Comparison of ENCODE assay signal across 8 mouse cellular contexts in the genomic region with DNA sequence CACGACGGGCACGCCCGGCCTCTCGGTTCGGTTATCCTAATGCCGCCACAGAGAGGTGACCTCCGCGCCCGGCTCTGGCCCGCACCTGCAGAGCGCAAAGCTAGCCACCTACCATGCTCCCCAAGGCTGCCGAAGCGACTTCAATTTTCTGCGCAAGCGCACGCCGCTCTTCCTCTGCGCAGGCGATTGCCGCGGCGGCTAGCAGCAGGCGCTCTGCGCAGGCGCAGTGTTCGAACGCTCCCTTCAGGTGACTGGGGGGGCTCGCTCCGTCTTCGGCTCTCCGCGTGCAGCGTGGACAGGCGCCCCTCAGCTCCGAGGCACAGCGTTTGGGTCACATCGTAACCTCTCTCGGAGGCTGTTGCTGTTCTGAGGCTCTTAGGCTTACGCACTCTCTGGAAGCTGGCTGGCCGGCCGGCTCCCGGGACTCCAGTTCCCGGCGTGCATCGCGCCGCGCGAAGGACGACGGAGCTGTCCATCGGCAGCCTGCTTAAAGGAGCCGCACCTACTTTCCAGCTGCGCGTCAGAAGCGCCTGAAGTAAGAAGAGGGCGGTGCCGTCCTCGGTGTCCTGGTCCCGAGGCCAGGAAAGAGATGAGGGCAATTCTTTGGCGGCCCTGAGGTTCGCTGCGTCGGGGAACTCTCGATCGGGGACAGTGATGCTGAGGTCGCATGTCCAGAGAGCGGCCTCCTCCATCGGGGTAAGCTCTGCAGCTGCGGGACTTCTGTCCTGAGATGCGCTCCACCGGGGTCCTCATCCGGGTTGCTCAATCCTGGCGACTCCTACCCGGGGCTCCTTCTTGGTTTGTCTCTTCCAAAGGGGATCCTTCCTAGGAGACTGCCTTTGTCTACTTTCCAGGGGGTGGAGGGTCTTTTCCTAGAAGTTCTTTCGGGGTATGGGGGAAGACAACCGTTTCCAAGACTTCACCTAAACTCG. TPM values are rescaled to one million over a fixed set of nuclear protein-coding genes. Genes with fewer than 3 reads are reported as not detected.
A peak's percentile ranks its signal among the peaks of the same experiment; 100 is the strongest.
DNase-seq lines count a peak whose midpoint lies in the region; ATAC-seq and TF ChIP-seq lines count a peak whose summit lies in the region.

A gene (minus strand): TSS at position 440 of the 932 bp plus-strand sequence.
A gene (plus strand): TSS at position 499 of the 932 bp plus-strand sequence.

- under 1% methylated on average over 79 of the region's 79 CpGs for WGBS in hindbrain, embryonic 13.5 days

- CTCF ChIA-PET in Patski (lab: Charles Lee) = interaction anchor here (1.3 kb wide), 1 partner anchor 10 kb away, joined by 4 read pairs; no protein-coding TSS in a partner anchor

- H3K4me3 ChIP-seq in hindbrain, embryonic 13.5 days = peak within 1 kb of the TSS; percentile 93

- in situ Hi-C loops in Patski (cut with MboI; ENCODE audit: low pct_unique_long_range_greater_than_20kb) = no loop called here

- peaks cover 18% of the 10 kb centered on the region for H3K36me3 ChIP-seq in hindbrain, embryonic 13.5 days

- peak within 1 kb of the TSS; percentile 87 for H3K27ac ChIP-seq in hindbrain, embryonic 13.5 days

- DNase-seq in Patski (ENCODE audit: low read depth, low spot score) = peak; percentile 88
- peak; percentile 97 to 98 for DNase-seq in cerebellum, postnatal 14 days
- DNase-seq in frontal cortex, postnatal 14 days (ENCODE audit: low spot score in 2 of 2) = peak; percentile 88 to 90
- peak; percentile 95 to 98 for DNase-seq in layer of hippocampus, postnatal 25 days (ENCODE audit: extremely low spot score in 1 of 2, low spot score in 1 of 2)
- DNase-seq in lung, postnatal 25 days (ENCODE audit: low spot score) = peak; percentile 94
- DNase-seq in retina, embryonic 14.5 days (ENCODE audit: low spot score) = peak; percentile 98
- peak; percentile 99 for DNase-seq in thymus, postnatal 4 days

- peak within 1 kb of the TSS; percentile 88 for H3K9ac ChIP-seq in hindbrain, embryonic 13.5 days

- POLR2A ChIA-PET in Patski (lab: Charles Lee) = interaction anchor here (0.5 to 1.1 kb wide), 3 partner anchors 11 to 315 kb away, joined by 3 to 4 read pairs (median 3); no protein-coding TSS in a partner anchor

- peaks cover 37% of the 10 kb centered on the region for H3K4me1 ChIP-seq in hindbrain, embryonic 13.5 days (replicated peaks)

- no peak for TF ChIP-seq CTCF in Patski (IDR thresholded peaks at IDR 0.05)

- H3K27me3 ChIP-seq in Patski = no peaks in the 10 kb centered on the region
- no peaks in the 10 kb centered on the region for H3K27me3 ChIP-seq in hindbrain, embryonic 13.5 days

- H3K4me2 ChIP-seq in hindbrain, embryonic 13.5 days = peak within 1 kb of the TSS; percentile 96

- ATAC-seq in Patski = peak; percentile 82
- ATAC-seq in hindbrain, embryonic 13.5 days (ENCODE audit: low FRiP score) = peak; percentile 95

- H3K9me3 ChIP-seq in hindbrain, embryonic 13.5 days = no peaks in the 10 kb centered on the region

RNA-seq across cellular contexts. Expression of the first gene that starts in this region (rescaled TPM):
- 32.5 TPM for polyA plus RNA-seq in Patski (2021)
- polyA plus RNA-seq in hindbrain, embryonic 13.5 days (2015; fragmentation: Nextera tagmentation; extraction: Ambion mirVana) = 33.7 and 34.0 TPM in 2 replicates
- total RNA-seq in layer of hippocampus, postnatal 25 days (2021) = 10 to 100 TPM; 33.6 to 35.6 TPM

RNA-seq across cellular contexts. Expression of the second gene that starts in this region (rescaled TPM):
- 93.8 TPM for polyA plus RNA-seq in Patski (2021)
- polyA plus RNA-seq in hindbrain, embryonic 13.5 days (2015; fragmentation: Nextera tagmentation; extraction: Ambion mirVana) = 43.6 and 48.8 TPM in 2 replicates
- total RNA-seq in layer of hippocampus, postnatal 25 days (2021) = 10 to 100 TPM; 42.7 to 49.5 TPM

Comparison
In these comparisons a context has a peak if more than half of its experiments do, and no peak if none do; other contexts are left out.
1. Peak in every context shown above with its lines: DNase-seq, ATAC-seq, H3K4me3 ChIP-seq and H3K27ac ChIP-seq.